Mouse (Mus musculus) heart, embryonic 12.5 days (tissue): ENCODE data around the gene Nab1. TPM values are rescaled to one million over a fixed set of nuclear protein-coding genes. Genes with fewer than 3 reads are reported as not detected.

Experiments
- ATAC-seq: fragments of 200-750 bp; cut with Nextera tagmentation; 2 replicates; pipeline ENCODE4 v1.8.0; 2017; ENCODE audit warnings: moderate TSS enrichment, moderate library complexity; ENCODE audit not compliant: insufficient number of reproducible peaks, low FRiP score
- H3K27ac ChIP-seq: fragments of 300-500 bp; sonication (generic); 2 replicates; pipeline ENCODE4 v1.5.1; 2016; ENCODE audit warnings: mild to moderate bottlenecking, moderate library complexity; ENCODE audit not compliant: poor library complexity, severe bottlenecking
- H3K27me3 ChIP-seq: fragments of 300-500 bp; sonication (generic); replicated peaks from 2 replicates; pipeline ENCODE4 v1.6.1; 2016; ENCODE audit warnings: mild to moderate bottlenecking, moderate library complexity
- H3K36me3 ChIP-seq: fragments of 300-500 bp; sonication (generic); 2 replicates; pipeline ENCODE4 v1.6.1; 2016; ENCODE audit warnings: mild to moderate bottlenecking, moderate library complexity
- H3K4me1 ChIP-seq: fragments of 300-500 bp; sonication (generic); replicated peaks from 2 replicates; pipeline ENCODE4 v1.6.1; 2016; ENCODE audit warnings: mild to moderate bottlenecking
- H3K4me2 ChIP-seq: fragments of 300-500 bp; sonication (generic); 2 replicates; pipeline ENCODE4 v1.6.1; 2016; ENCODE audit warnings: mild to moderate bottlenecking, moderate library complexity
- H3K4me3 ChIP-seq: fragments of 300-500 bp; sonication (generic); 2 replicates; pipeline ENCODE4 v1.5.1; 2016; ENCODE audit warnings: mild to moderate bottlenecking
- H3K9ac ChIP-seq: fragments of 300-500 bp; sonication (generic); 2 replicates; pipeline ENCODE4 v1.6.1; 2016; ENCODE audit warnings: mild to moderate bottlenecking, moderate library complexity
- H3K9me3 ChIP-seq: fragments of 300-500 bp; sonication (generic); replicated peaks from 2 replicates; pipeline ENCODE4 v1.6.1; 2016; ENCODE audit warnings: mild to moderate bottlenecking, moderate library complexity
- WGBS: fragments of 180-500 bp; shearing (Covaris S2); methylation state at CpG from one replicate; pipeline ENCODE4 v1.1.7; 2016; 5-methylcytosine and 5-hydroxymethylcytosine counted together
- polyA plus RNA-seq: library from polyadenylated mRNA; unstranded; fragments of >200 nt; fragmentation: Nextera tagmentation; extraction: Ambion mirVana; gene quantifications from 2 replicates; pipeline ENCODE4 v1.2.1, GENCODE M21; 2016

Gene Nab1
- polyA plus RNA-seq, 1 experiment from 2014 or later, result 32.7 TPM

DNA sequence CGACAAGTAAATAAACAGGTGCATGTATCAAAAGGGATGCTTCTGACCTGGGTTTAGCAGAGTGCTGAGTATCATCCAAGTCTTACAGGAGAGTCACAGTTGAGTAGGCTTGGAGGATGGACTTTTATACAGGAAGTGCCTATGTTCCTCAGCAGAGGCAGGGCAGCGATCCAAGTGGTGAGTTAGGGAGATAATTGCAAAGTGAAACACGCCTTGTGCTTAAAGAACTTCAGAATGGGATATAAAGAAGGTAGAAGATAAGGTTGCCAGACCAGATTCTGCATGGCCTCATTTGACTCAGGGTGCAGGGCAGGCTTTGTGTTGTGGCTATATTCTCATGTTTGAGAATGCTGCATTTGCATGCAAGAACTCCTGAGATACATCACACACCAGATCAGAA, 14.8 kb upstream of the Nab1 start:
- H3K27me3 ChIP-seq, result no peaks in the 10 kb centered on the region

DNA sequence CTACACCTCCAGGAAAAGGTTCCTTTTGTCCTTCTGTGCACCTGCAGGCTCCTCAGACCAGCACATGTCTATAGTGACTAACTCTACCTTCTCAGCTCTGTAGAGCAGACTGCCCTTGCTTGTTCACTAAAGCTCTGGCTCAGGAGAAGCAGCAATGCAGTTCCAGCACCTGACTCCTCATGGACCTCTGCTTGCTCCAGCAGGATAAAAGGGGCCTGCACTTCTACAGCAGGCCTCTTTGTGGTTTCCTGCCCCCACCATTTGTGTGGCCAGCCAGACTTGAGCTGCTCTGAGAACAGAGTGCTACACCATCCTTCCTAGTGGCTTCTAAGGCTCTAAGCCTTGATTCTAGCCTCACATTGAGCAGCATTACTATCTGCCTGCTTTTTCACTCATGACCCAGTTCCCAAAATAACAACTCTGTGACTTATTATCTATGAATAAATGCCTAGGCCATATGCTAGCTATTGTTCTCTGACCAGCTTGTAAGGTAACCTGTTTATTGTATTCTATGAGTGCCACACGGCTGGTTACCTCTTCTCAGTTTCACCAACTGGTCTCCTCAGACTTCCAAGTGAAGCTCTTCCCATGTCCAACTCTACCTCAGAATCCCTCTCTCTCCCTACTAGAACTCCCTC, 11.4 kb upstream of the Nab1 start:
- no peaks in the 10 kb centered on the region for H3K27me3 ChIP-seq
- H3K4me2 ChIP-seq, result no peak overlapping the region
- ATAC-seq, result no peak
- no peak overlapping the region for H3K27ac ChIP-seq
- H3K4me1 ChIP-seq, result peaks cover 11% of the 10 kb centered on the region
- no peak overlapping the region for H3K4me3 ChIP-seq
- WGBS, result 70% methylated on average over 1 of the region's 1 CpGs
- no peak overlapping the region for H3K9ac ChIP-seq
- no peaks in the 10 kb centered on the region for H3K9me3 ChIP-seq
- H3K36me3 ChIP-seq, result no peaks in the 10 kb centered on the region

More for the DNA sequence above, 14.8 kb upstream of the Nab1 start:
- Histone ChIP-seq H3K4me1 (peaks cover 11% of the 10 kb centered on the region), H3K4me3 (no peak overlapping the region), H3K9ac (no peak overlapping the region), H3K4me2 (no peak overlapping the region), H3K36me3 (no peaks in the 10 kb centered on the region), H3K9me3 (no peaks in the 10 kb centered on the region), H3K27ac (no peak overlapping the region)
- WGBS, result 52% methylated on average over 3 of the region's 3 CpGs
- no peak for ATAC-seq

DNA sequence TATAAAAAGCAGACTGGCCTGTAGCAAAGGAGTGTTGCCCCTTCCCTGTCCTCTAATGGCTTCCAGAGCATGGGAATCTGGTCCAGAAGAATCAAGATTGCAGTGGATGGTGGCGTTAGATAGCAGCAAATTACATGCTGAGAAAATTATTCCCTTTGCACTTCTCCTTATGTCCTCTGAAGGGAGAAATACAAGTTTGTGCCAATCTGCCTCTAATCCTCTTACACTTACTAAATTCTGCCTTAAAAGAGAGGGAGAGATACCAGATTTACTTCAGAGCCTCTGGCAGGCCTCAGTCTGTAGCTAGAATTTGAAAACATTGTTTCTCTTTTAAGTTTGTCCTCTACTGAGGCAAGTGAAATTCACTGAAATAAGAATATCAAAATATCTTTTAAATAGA, 5.7 kb upstream of the Nab1 start:
- H3K4me1 ChIP-seq, result no peaks in the 10 kb centered on the region
- H3K36me3 ChIP-seq, result no peaks in the 10 kb centered on the region
- H3K9ac ChIP-seq, result no peak overlapping the region
- no peaks in the 10 kb centered on the region for H3K27me3 ChIP-seq
- no peaks in the 10 kb centered on the region for H3K9me3 ChIP-seq
- WGBS, result 73% methylated on average over 1 of the region's 1 CpGs
- H3K27ac ChIP-seq, result no peak overlapping the region
- ATAC-seq, result no peak
- no peak overlapping the region for H3K4me2 ChIP-seq
- H3K4me3 ChIP-seq, result no peak overlapping the region

DNA sequence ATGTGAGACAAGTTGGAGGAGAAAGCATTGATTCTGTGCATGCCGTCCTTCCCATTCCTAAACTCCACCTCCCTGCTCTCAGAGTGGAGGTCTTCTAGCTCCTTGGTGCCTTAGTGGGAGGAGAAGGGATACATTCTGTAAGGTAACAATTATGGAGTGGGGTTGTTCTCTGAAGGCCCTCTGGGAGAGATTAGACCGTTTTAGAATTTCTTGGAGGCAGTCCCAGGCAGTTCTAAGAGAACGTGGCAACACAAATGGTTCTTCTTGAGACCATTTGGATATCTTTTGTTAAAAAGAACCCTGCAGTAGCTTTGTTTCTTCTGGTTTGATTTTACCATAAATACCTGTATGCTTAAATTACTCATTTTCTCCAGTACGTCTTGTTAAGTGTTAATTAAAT, 1.8 kb upstream of the Nab1 start:
- H3K4me3 ChIP-seq, result no peak overlapping the region
- H3K27me3 ChIP-seq, result no peaks in the 10 kb centered on the region
- H3K27ac ChIP-seq, result no peak overlapping the region
- ATAC-seq, result no peak
- no peaks in the 10 kb centered on the region for H3K36me3 ChIP-seq
- H3K9me3 ChIP-seq, result no peaks in the 10 kb centered on the region
- H3K9ac ChIP-seq, result no peak overlapping the region
- WGBS, result 62% methylated on average over 4 of the region's 4 CpGs
- H3K4me1 ChIP-seq, result 0 out of 2 replicates have a peak, but pooled peaks cover 2% of the 10 kb centered on the region
- H3K4me2 ChIP-seq, result no peak overlapping the region

DNA sequence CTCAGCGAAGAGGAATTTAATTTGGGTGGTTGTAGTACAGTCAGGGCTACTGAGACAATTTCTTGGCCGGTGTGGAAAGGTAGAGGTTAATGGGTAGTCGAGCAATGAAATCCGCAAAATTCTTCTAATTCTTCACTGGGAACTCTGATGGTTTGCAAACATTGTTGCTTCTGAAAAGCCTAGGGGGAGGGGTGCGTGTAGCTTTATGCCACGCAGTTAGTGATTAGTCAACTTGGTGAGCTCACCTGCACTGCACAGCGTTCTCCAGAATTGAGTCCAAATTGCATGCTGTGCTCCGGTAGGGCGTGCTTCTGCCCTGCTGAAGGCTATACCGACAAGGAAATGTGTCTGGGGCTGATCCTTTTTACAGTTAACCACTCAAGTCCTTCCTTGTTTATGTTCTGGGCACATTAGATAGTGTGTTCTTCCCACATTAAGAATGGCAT, 1.2 kb upstream of the Nab1 start:
- H3K27ac ChIP-seq, result no peak overlapping the region
- no peaks in the 10 kb centered on the region for H3K27me3 ChIP-seq
- H3K9me3 ChIP-seq, result no peaks in the 10 kb centered on the region
- no peak overlapping the region for H3K4me2 ChIP-seq
- WGBS, result 59% methylated on average over 10 of the region's 10 CpGs
- H3K4me3 ChIP-seq, result no peak overlapping the region
- H3K36me3 ChIP-seq, result no peaks in the 10 kb centered on the region
- H3K4me1 ChIP-seq, result peaks cover 7% of the 10 kb centered on the region
- H3K9ac ChIP-seq, result no peak overlapping the region
- ATAC-seq, result no peak

DNA sequence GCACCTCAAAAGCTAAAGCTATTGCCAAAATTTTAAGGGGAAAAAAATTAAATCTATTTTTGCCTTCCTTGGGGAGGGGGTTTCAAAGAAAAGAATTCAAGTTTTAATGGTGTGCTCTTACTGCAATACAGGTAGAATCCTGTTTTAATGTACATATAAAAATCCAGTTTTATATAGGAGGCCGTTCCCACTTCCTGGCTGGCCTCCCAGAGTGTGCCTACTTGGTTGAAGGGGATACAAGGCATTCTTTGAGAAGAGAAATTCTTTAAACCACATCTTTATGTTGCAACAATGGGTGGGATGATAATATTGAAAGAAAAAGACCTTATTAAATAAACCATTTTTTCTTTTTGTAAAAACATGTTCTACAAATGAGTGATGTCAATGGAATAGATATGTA, 611 bp upstream of the Nab1 start:
- peak overlapping the region; percentile 92; the same call in 1 of the 2 replicates for H3K27ac ChIP-seq
- peaks cover 12% of the 10 kb centered on the region for H3K4me1 ChIP-seq
- ATAC-seq, result no peak
- peak overlapping the region; percentile 85 for H3K4me2 ChIP-seq
- 59% methylated on average over 1 of the region's 1 CpGs for WGBS
- H3K9me3 ChIP-seq, result no peaks in the 10 kb centered on the region
- H3K27me3 ChIP-seq, result no peaks in the 10 kb centered on the region
- H3K9ac ChIP-seq, result peak overlapping the region; percentile 89; the same call in 1 of the 2 replicates
- H3K36me3 ChIP-seq, result no peaks in the 10 kb centered on the region
- H3K4me3 ChIP-seq, result peak overlapping the region; percentile 79

DNA sequence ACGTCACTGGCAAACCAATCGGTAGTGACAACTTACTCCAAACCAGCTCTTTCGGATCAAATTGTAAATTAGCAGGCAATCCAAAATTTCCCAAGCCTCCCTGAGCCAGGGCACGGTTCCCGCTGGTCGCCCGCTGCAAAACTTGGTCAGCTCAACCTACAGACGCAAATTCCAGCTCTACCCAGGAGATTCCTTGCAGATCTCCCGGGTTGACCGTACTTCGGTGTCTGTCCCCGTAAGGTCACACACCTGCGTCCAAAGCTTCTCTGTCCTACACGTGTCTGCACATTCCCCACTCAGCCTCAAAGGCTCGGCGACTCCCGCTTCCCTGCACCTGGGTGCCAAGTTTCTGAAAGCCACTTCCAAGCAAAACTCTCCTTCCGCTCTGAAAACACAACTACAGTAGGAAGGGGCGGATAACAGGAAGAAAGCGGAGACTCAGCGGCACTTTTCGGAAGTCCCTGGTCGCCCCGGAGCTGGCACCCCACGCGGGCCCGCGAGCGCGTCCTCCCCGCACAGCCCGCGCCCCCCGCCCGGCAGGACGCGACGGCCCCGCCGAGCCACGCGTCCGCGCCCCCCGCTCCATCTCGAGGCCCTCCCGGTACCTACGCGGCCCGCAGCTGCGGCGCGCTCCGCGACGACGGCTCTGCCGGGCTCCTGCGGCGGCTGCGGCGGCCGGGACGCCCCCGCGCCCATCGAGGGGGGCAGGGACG, 722 bp downstream of the Nab1 start:
- ATAC-seq, result peak; percentile 15; the same call in 1 of the 2 replicates
- WGBS, result under 1% methylated on average over 61 of the region's 68 CpGs

DNA sequence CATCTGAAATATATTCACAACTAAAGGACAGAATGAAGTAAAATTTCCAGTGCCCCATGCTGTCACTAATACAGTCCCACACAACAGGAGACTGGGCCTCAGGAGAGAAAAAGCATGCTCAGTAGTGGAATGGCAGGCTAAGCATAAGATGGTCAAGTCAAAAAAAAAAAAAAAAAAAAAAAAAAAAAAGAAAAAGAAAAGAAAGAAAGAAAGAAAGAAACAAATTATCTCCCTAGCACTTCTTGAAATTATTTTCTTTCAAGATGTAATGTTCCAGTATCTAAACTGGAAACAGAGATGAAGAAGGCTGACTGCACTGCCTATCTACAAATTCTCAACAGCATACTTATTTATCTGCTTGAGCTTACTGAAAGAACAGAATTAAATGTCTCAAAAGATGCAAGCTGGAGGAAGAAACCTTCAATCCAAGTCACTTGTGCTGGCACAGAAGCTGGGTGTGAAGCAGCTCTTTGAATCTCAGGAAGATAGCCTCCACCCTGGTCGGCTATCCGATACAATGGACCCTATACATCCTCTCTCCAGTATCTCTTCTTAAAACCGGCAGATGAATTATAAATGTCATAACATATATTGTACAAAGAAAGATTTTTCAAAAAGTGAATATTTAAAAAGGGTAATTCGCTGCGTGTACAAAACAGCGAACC, 1.6 kb downstream of the Nab1 start:
- Histone ChIP-seq H3K4me2 (peak overlapping the region; percentile 85), H3K27ac (no peak overlapping the region), H3K36me3 (no peaks in the 10 kb centered on the region), H3K4me3 (peak overlapping the region; percentile 79), H3K27me3 (no peaks in the 10 kb centered on the region), H3K4me1 (peaks cover 22% of the 10 kb centered on the region), H3K9ac (peak overlapping the region; percentile 54; the same call in 1 of the 2 replicates), H3K9me3 (no peaks in the 10 kb centered on the region)
- 10% methylated on average over 6 of the region's 6 CpGs for WGBS
- ATAC-seq, result no peak

More for the DNA sequence above, 722 bp downstream of the Nab1 start:
- Histone ChIP-seq H3K36me3 (no peaks in the 10 kb centered on the region), H3K9me3 (no peaks in the 10 kb centered on the region), H3K4me3 (peak overlapping the region; percentile 79), H3K4me2 (peak overlapping the region; percentile 85), H3K4me1 (peaks cover 22% of the 10 kb centered on the region), H3K27ac (peak overlapping the region; percentile 92), H3K27me3 (no peaks in the 10 kb centered on the region), H3K9ac (peak overlapping the region; percentile 89)

DNA sequence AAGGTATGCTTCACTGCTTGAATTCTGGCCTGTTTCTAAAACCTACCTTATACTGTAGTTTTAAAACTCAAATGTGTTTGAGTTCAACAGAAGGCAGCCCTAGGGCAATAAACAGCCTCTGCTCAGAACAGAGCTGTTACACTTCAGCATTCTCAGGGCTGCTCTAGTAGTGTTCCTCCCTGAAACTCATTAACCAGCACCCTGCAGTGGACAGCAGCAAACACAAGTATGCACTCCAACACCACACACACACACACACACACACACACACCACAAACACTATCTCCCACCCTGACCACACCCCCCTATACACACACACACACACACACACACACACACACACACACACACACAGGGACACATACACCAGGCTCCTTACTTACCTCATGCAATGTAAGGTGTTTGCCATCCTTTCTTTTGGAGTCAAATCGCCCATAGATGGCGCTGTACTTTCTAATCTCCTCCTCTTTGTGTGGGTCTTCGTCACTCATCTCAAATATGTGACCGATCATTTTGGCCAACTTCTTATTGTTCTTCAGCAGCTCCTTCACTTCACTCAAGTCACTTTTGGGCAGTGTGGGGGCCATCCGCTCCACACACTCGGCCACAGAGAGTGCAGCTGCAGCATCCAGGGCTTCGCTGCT, 10.8 kb downstream of the Nab1 start:
- Histone ChIP-seq H3K4me2 (no peak overlapping the region), H3K36me3 (peaks cover 34% of the 10 kb centered on the region), H3K27ac (no peak overlapping the region), H3K9ac (no peak overlapping the region), H3K9me3 (no peaks in the 10 kb centered on the region), H3K27me3 (no peaks in the 10 kb centered on the region), H3K4me3 (no peak overlapping the region), H3K4me1 (peaks cover 14% of the 10 kb centered on the region)
- 72% methylated on average over 7 of the region's 7 CpGs for whole genome bisulfite sequencing
- no peak for ATAC-seq

DNA sequence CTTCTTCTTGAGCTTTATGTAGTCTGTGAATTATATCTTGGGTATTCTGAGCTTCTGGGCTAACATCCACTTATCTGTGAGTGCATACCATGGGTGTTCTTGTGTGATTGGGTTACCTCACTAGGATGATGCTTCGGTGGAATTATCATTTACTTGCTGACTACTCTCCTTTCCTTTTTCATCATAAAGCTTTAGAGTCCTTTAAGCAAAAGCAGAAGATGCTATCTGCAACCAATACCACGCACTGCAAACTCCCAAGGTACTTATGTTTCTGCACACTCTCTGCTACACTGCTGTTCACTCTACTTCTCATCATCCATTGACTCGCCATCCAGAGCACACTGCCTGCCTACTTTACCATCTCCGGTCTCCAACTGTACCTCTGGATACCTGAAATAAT, 15.5 kb downstream of the Nab1 start:
- no peak for ATAC-seq
- no peak overlapping the region for H3K27ac ChIP-seq
- H3K27me3 ChIP-seq, result no peaks in the 10 kb centered on the region
- WGBS, result 84% methylated on average over 4 of the region's 4 CpGs
- H3K4me2 ChIP-seq, result no peak overlapping the region
- H3K4me3 ChIP-seq, result no peak overlapping the region
- H3K4me1 ChIP-seq, result no peaks in the 10 kb centered on the region
- H3K9me3 ChIP-seq, result no peaks in the 10 kb centered on the region
- H3K36me3 ChIP-seq, result peaks cover 34% of the 10 kb centered on the region
- H3K9ac ChIP-seq, result no peak overlapping the region

DNA sequence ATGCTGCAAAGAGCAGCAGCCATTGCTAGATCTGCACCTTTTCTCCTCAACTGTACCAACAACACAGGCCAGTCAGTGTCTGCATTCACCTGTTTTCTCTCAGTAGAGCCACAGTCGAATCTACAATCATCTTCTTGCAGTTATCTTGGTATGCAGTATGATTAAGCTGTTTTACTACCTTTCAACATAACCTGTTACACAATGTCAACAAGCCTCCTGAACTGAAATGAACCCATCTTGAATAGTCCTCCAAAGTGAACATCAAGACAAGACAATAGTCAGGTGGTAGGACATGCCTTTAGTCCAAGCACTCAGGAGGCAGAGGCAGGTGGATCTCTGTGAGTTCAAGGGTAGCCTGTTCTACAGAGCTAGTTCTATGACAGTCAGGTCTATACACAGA, 26.2 kb downstream of the Nab1 start:
- Histone ChIP-seq H3K27ac (no peak overlapping the region), H3K36me3 (peaks cover 66% of the 10 kb centered on the region)

More for the DNA sequence above, 26.2 kb downstream of the Nab1 start:
- 67% methylated on average over 1 of the region's 1 CpGs for WGBS
- no peak overlapping the region for H3K4me3 ChIP-seq
- H3K9ac ChIP-seq, result no peak overlapping the region
- H3K9me3 ChIP-seq, result 0 out of 2 replicates have a peak, but pooled peaks cover 8% of the 10 kb centered on the region
- no peaks in the 10 kb centered on the region for H3K4me1 ChIP-seq
- no peak for ATAC-seq
- H3K4me2 ChIP-seq, result no peak overlapping the region
- H3K27me3 ChIP-seq, result no peaks in the 10 kb centered on the region
